Mouse (Mus musculus): ENCODE measurements around the gene Grik1.

DNA sequence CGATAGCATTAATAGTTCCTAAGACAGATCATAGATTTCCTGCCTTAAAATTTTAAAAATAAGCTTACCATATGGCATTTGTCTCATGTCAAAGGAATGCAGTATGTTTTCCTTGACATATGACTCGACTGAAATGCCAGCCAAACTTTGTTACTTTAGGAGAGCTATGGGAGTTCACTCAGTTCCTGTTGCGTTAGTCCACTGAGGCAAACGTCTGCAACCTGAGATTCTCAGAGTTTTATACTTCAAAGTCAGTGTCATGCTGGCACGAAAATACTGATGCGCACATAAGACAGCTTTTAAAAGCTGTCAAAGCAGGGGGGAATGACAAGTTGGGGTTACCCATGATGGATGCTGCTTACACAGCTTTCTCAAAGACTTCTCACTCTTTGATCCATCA, 247.6 kb downstream of the Grik1 start:
- TF ChIP-seq CTCF (conservative IDR thresholded peaks at IDR 0.05; ENCODE audit: low read length): no peak
- TF ChIP-seq POU5F1 (IDR thresholded peaks at IDR 0.05; ENCODE audit: borderline replicate concordance, low read length): no peak
- TF ChIP-seq NANOG (IDR thresholded peaks at IDR 0.05; ENCODE audit: borderline replicate concordance, low read length): no peak
